Mouse (Mus musculus) embryonic facial prominence, embryonic 14.5 days (tissue): Measurements from ENCODE around the gene Jak3. TPM values are rescaled to one million over a fixed set of nuclear protein-coding genes. Genes with fewer than 3 reads are reported as not detected.

Experiments
- ATAC-seq: fragments of 200-750 bp; cut with Nextera tagmentation; 2 replicates; pipeline ENCODE4 v1.8.0; 2017; ENCODE audit warnings: low read depth, moderate number of reproducible peaks, moderate TSS enrichment
- DNase-seq: peaks from one replicate; pipeline ENCODE4 v3.0.0-alpha.2; 2015; ENCODE audit warnings: low spot score
- H3K27ac ChIP-seq: fragments of 300-500 bp; sonication (generic); replicated peaks from 2 replicates; pipeline ENCODE4 v1.5.1; 2014; ENCODE audit warnings: low read depth, mild to moderate bottlenecking, low read length, moderate library complexity
- H3K27me3 ChIP-seq: fragments of 300-500 bp; sonication (generic); replicated peaks from 2 replicates; pipeline ENCODE4 v1.6.1; 2014; ENCODE audit warnings: low read length; ENCODE audit not compliant: control insufficient read depth, insufficient read depth
- H3K36me3 ChIP-seq: fragments of 300-500 bp; sonication (generic); 2 replicates; pipeline ENCODE4 v1.6.1; 2014; ENCODE audit warnings: low read length, mixed read lengths; ENCODE audit not compliant: control insufficient read depth, insufficient read depth
- H3K4me1 ChIP-seq: fragments of 300-500 bp; sonication (generic); 2 replicates; pipeline ENCODE4 v1.6.1; 2014; ENCODE audit warnings: antibody characterized with exemption, low read length; ENCODE audit not compliant: control insufficient read depth, insufficient read depth
- H3K4me2 ChIP-seq: fragments of 300-500 bp; sonication (generic); 2 replicates; pipeline ENCODE4 v1.6.1; 2014; ENCODE audit warnings: low read depth, mild to moderate bottlenecking, low read length, moderate library complexity, mixed read lengths
- H3K4me3 ChIP-seq: fragments of 300-500 bp; sonication (generic); 2 replicates; pipeline ENCODE4 v1.5.1; 2014; ENCODE audit warnings: low read depth, mild to moderate bottlenecking, low read length
- H3K9ac ChIP-seq: fragments of 300-500 bp; sonication (generic); 2 replicates; pipeline ENCODE4 v1.6.1; 2014; ENCODE audit warnings: low read depth, mild to moderate bottlenecking, low read length, moderate library complexity, mixed read lengths
- H3K9me3 ChIP-seq: fragments of 300-500 bp; sonication (generic); 2 replicates; pipeline ENCODE4 v1.6.1; 2016; ENCODE audit warnings: low read length; ENCODE audit not compliant: control insufficient read depth
- WGBS: fragments of 180-500 bp; shearing (Covaris S2); extraction: QIAGEN DNeasy Blood & Tissue Kit; methylation state at CpG from one replicate; pipeline ENCODE4 v1.1.7; 2014; 5-methylcytosine and 5-hydroxymethylcytosine counted together
- polyA plus RNA-seq: library from polyadenylated mRNA; unstranded; fragments of >200 nt; fragmentation: Nextera tagmentation; extraction: Ambion mirVana; gene quantifications from 2 replicates; pipeline ENCODE4 v1.2.1, GENCODE M21; 2014

Jak3 gene
- polyA plus RNA-seq, 1 experiment from 2014 or later: 5.2 TPM

DNA sequence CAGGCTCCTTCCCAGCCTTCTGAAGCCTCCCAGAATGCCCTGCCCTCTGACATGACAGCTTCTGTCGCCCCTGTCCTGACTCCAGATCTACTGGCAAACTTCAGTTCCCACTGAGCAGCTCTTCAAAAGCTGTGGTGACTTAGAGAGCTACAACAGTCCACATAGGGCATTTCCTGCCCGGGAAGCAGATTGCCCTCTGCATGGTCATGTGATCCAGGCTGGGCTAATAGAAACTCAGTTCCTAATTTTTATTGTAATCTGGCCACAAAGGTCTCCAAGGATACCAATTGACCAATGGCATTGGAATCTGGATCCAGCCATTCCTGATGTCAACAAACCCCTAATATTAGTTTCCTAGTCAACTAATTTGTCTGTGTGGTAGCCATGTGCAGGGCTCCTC lies 44.2 kb upstream of the Jak3 start:
- H3K27me3 ChIP-seq: peaks cover 22% of the 10 kb centered on the region
- ATAC-seq: no peak
- H3K4me3 ChIP-seq: no peak overlapping the region
- H3K36me3 ChIP-seq: no peaks in the 10 kb centered on the region
- H3K27ac ChIP-seq: no peak overlapping the region
- no peak overlapping the region for H3K4me2 ChIP-seq
- H3K9me3 ChIP-seq: no peaks in the 10 kb centered on the region
- DNase-seq: no peak
- peaks cover 23% of the 10 kb centered on the region for H3K4me1 ChIP-seq
- 63% methylated on average over 2 of the region's 2 CpGs for WGBS
- no peak overlapping the region for H3K9ac ChIP-seq

DNA sequence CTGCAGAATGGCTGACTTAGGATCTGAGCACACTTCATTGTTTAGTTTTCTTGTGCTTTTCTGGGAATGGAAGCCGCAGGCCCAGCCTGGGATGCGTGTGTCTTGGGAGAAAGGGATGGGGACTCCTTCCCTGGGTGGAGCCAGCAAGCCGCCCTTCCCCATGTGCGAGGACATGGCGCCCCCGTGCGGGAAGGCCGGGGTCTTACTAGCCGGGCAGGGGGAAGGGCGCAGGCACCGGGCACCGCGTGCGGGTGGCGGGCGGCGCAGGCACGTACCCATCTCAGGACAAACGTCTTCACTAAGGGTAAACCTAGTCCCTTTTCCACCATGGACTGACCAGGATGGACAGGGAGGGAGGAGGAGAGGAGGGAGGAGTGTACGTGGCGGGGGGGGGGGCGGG lies 42.9 kb upstream of the Jak3 start:
- WGBS: 20% methylated on average over 7 of the region's 22 CpGs
- no peaks in the 10 kb centered on the region for H3K9me3 ChIP-seq
- peaks cover 22% of the 10 kb centered on the region for H3K27me3 ChIP-seq
- H3K4me2 ChIP-seq: no peak overlapping the region
- no peak overlapping the region for H3K4me3 ChIP-seq
- H3K27ac ChIP-seq: no peak overlapping the region
- H3K36me3 ChIP-seq: no peaks in the 10 kb centered on the region
- peaks cover 15% of the 10 kb centered on the region for H3K4me1 ChIP-seq
- DNase-seq: peak; percentile 16
- no peak overlapping the region for H3K9ac ChIP-seq
- no peak for ATAC-seq

DNA sequence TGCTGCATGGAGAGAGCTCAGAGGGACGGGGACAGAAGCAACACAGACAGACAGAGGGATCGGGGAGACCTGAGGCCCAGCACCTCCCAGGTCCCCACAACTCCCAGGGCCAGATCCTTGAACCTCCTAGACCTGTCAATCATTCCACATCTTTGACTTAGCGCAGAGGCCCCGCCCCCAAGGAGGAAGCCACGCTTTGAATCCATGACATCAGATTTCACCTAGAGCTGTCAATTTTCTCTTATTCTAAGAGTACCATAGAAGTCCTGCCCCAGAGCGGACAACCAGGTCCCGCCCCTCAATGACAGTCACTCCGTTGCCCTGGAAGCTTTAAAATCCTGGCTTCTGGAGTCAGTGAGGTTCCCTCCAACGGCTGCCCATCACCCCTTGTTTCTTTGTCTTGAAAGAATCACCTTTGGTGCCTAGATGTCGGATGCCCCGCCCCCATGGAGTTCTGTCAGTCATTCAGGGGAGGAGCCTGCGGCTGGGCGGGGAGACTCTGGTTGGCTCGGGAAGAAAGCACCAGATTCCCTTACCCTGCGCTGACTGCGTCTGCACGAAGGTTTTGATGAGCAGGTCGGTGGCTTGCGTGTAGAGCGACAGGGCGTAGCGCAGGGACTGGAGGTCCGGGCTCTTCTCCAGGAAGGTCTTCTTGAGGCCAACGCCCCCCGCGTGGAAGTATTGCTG lies 42.0 kb upstream of the Jak3 start:
- H3K9ac ChIP-seq: peak overlapping the region; percentile 22; the same call in 1 of the 2 replicates
- 3% methylated on average over 24 of the region's 26 CpGs for WGBS
- no peaks in the 10 kb centered on the region for H3K36me3 ChIP-seq
- H3K27me3 ChIP-seq: peaks cover 22% of the 10 kb centered on the region
- H3K27ac ChIP-seq: no peak overlapping the region
- ATAC-seq (peak; percentile 54), DNase-seq (peak; percentile 73)
- peak overlapping the region; percentile 44 for H3K4me2 ChIP-seq
- peaks cover 8% of the 10 kb centered on the region for H3K4me1 ChIP-seq
- H3K4me3 ChIP-seq: peak overlapping the region; percentile 20
- H3K9me3 ChIP-seq: no peaks in the 10 kb centered on the region

DNA sequence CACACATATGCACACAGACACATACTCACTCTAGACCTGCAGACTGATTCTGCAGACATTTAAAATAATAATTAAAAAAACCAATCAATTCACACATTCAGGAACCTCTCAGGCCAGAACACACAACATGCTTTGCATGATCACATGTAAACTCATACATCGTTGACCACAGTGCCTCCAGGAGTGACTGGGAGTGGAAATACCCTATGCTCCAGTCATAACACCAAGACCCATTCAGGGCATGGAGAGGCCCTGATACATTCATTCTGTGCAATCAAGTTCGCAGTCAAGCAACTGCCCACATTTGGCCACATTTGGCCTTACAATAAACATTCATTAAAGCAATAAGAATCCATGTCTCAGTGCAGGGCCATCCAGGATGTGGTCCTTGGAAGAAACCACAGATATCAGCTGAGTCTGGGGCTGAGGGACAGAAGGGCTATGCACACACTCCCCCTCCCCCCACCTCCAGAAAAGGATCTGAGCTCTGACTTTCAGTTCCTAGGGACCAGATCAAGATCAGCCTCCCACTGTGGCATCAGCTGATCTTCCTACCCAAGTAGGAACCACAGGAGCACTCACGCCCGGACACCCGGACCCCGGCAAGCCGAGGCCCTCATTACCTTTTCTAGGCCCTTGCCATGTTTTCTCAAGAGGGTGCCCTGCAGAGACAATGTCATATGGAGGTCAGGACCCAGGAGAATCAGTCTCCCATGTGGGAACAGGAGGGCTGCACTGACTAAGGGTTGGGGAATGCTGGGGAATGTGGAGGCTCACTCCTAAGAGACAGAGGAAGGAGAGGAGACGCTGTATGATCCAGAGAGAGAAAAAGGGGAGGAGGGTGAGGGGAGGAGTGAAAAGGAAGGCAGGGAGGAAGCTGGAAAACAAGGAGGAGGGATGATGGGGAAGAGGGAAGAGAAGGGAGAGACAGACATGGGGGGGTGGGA lies 38.7 kb upstream of the Jak3 start:
- 65% methylated on average over 8 of the region's 8 CpGs for WGBS
- no peaks in the 10 kb centered on the region for H3K36me3 ChIP-seq
- no peaks in the 10 kb centered on the region for H3K4me1 ChIP-seq
- DNase-seq: no peak
- no peaks in the 10 kb centered on the region for H3K9me3 ChIP-seq
- no peak for ATAC-seq
- H3K27me3 ChIP-seq: peaks cover 13% of the 10 kb centered on the region
- no peak overlapping the region for H3K4me3 ChIP-seq
- H3K9ac ChIP-seq: no peak overlapping the region
- H3K27ac ChIP-seq: no peak overlapping the region
- H3K4me2 ChIP-seq: no peak overlapping the region

DNA sequence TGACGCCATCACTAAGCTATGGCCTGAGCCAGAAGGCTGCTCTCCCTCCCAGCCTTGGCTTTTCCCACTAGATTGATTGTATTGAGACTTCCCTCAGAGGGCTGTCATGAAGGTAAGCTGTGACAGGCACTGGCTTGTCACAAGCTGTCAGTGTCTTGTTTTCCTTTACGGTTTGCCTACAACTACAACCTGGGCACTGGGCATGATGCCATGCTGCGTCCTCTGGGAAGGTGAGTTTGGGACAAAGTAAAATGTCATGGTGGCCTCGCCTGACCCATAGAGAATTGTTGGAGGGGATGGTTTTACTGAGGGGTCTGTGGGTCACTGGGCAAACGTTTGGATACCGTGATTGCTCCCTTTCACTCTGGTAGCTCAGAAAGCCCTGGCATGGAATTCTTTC lies 37.8 kb upstream of the Jak3 start:
- Histone ChIP-seq H3K9me3 (no peaks in the 10 kb centered on the region), H3K27me3 (peaks cover 13% of the 10 kb centered on the region), H3K4me2 (no peak overlapping the region), H3K4me1 (no peaks in the 10 kb centered on the region), H3K27ac (no peak overlapping the region), H3K4me3 (no peak overlapping the region), H3K36me3 (no peaks in the 10 kb centered on the region), H3K9ac (no peak overlapping the region)
- 72% methylated on average over 6 of the region's 6 CpGs for WGBS
- DNase-seq: no peak
- ATAC-seq: no peak

DNA sequence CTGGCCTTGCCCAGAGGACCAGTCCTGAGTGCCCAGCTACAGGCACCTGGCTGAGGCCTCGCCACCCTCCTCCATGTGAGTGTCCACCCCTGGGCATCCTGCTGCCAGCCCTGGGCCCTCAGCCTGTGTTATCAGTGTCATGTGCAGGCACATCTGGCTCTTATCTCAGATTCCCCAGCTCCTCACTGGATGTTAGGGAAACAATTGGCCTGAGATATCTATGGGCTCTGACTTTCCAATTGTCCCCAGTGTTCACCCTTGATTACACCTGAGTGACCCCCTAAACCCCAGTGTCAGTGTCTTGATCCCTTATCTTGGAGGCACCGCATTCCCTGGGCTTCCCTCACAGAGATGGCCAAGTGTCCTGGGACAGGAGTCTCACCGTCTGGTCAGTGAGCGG lies 36.8 kb upstream of the Jak3 start:
- H3K4me3 ChIP-seq: no peak overlapping the region
- H3K27me3 ChIP-seq: peaks cover 7% of the 10 kb centered on the region
- H3K9me3 ChIP-seq: no peaks in the 10 kb centered on the region

DNA sequence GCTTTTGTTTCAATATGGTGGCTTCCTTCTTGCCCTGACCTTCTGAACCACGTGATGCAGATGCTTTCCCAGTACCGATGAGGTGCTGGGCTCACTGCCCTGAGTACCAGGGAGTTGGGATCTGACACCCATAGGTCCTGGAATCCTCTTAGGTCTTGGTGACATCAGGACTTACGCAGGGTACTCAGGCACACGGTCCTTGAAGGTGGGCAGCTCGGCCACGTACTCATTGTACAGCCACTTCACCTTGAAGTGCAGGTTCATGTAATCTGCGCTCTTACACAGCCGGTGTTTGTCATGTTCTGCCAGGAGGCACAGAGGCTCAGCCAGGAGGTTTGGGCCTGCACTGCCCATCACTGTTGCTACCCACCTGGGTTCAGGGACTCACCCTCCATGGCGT lies 30.6 kb upstream of the Jak3 start:
- WGBS: 82% methylated on average over 9 of the region's 9 CpGs
- no peak overlapping the region for H3K9ac ChIP-seq
- no peaks in the 10 kb centered on the region for H3K27me3 ChIP-seq
- no peaks in the 10 kb centered on the region for H3K36me3 ChIP-seq
- no peaks in the 10 kb centered on the region for H3K9me3 ChIP-seq
- H3K4me1 ChIP-seq: no peaks in the 10 kb centered on the region
- no peak for DNase-seq
- no peak overlapping the region for H3K4me2 ChIP-seq
- H3K27ac ChIP-seq: no peak overlapping the region
- no peak for ATAC-seq
- no peak overlapping the region for H3K4me3 ChIP-seq

More for the DNA sequence above, 36.8 kb upstream of the Jak3 start:
- Histone ChIP-seq H3K4me1 (no peaks in the 10 kb centered on the region), H3K27ac (no peak overlapping the region), H3K9ac (no peak overlapping the region), H3K36me3 (no peaks in the 10 kb centered on the region), H3K4me2 (no peak overlapping the region)
- ATAC-seq: no peak
- 83% methylated on average over 4 of the region's 4 CpGs for WGBS
- no peak for DNase-seq

DNA sequence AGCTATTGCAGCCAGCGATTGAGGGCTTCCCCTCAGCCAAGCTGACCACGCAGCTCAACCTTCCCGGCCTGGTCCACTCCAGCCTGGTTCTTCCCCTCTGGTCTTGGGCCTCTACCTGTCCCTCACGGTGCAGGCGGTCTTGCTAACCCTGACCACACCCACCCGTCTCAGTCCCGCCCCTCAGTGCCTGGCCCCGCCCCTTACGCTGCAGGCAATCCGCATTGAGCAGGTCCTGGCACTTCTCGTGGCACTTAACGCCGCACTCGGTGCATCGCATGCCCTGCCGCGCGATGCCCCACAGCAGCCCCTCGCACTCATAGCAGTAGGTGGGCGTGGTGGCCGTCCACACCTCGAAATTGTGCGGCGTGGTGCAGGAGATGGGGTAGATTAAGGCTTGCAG lies 21.5 kb upstream of the Jak3 start:
- no peak overlapping the region for H3K27ac ChIP-seq
- H3K4me1 ChIP-seq: no peaks in the 10 kb centered on the region
- H3K4me2 ChIP-seq: peak overlapping the region; percentile 39
- H3K9ac ChIP-seq: 0 out of 2 replicates have a peak overlapping the region, but pooled peaks have one; percentile 48
- H3K36me3 ChIP-seq: no peaks in the 10 kb centered on the region
- WGBS: 2% methylated on average over 17 of the region's 24 CpGs
- H3K27me3 ChIP-seq: peaks cover 55% of the 10 kb centered on the region
- no peaks in the 10 kb centered on the region for H3K9me3 ChIP-seq
- DNase-seq (no peak), ATAC-seq (no peak)
- H3K4me3 ChIP-seq: peak overlapping the region; percentile 6; the same call in 1 of the 2 replicates
